Mouse (Mus musculus) embryo, embryonic 10 days (tissue): ENCODE results near the gene Actr2.
"Not testable (repeated sequence)": the region's sequence is repeated elsewhere in the genome, so short reads cannot be mapped to it uniquely, and the experiment has no call there.

ENCODE experiments used
- DNase-seq: peaks from one replicate; pipeline ENCODE4 v3.0.0-alpha.2; 2015; ENCODE audit warnings: low spot score

Actr2 gene

GRCm38 (mm10) chr11:20116030-20116551, 3.4 kb upstream of the Actr2 start:
- DNase-seq = no peak

DNA sequence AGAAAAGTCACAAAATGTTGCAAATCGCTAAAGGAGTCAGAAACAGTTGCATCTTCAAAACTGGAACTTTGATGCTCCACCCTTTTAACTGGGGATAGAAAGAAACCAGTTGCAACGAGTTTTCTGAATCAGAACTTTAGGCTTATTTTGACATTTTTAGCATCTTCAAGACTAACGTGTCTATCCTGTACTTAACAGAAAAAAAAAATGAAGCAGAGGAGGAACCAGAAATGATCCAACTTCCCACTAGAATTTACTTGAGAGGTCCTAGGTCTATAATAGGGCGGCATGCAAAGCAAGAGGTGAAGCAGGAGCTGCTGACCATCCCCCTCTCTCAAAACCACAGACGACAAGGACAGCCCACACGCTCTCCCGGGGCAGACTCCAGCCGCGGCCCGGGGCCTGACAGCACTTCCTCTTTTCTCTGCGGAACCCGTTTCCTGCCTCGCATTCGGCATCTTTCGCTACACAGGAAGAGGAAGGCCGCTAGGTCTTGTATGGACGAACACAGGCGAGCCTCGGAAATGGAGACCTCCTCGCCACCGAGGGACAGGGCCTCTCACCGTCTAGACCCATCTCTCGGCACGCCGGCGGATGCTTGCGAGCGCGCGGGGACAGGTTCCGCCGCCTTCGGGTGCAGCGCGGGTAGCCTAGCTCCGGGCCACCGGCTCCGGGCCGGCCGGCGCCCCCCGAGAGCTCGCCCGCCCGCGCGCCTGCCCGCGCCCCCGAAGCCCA, 540 bp downstream of the Actr2 start:
- DNase-seq = peak; percentile 89

DNA sequence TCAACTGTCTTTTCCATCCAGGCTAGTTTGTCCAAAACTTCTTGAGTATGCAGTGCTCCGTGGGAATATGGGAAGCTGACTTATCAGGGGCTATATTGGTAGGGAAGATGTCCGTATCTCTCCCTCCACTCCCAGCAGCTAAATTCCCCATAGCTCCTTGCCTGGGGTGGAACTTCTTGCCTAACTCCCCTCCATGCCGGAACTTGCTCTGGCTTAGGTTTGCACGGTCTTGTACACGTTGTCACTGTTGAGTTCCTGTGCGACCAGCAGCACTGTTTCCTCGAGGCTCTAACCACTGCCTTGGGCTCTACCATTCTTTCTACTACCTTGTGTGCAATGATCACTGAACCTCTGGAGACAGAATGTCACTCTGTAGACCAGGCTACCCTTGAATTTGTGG, 4.6 kb downstream of the Actr2 start:
- DNase-seq = no peak

GRCm38 (mm10) chr11:20107683-20108082, 5.0 kb downstream of the Actr2 start:
- no peak for DNase-seq

DNA sequence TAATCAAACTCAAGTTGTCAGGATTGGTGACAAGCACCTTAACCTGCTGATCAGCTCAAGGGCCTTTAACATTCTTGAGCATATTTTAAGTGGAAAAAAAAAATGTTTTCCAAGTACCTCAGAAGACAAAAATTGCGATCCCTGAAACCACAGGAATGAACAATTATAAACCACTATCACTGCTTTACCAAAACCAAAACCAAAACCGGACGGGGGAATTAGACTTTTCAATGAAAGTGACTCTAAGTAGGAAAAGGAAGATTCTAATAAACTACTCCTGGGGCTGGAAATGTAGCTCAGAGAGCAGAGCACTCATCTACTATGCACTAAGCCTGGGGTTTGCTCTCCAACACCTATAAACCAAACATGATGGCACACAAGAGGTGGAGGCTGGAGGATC, 5.8 kb downstream of the Actr2 start:
- no peak for DNase-seq

GRCm38 (mm10) chr11:20103949-20104348, 8.8 kb downstream of the Actr2 start:
- DNase-seq = no peak

DNA sequence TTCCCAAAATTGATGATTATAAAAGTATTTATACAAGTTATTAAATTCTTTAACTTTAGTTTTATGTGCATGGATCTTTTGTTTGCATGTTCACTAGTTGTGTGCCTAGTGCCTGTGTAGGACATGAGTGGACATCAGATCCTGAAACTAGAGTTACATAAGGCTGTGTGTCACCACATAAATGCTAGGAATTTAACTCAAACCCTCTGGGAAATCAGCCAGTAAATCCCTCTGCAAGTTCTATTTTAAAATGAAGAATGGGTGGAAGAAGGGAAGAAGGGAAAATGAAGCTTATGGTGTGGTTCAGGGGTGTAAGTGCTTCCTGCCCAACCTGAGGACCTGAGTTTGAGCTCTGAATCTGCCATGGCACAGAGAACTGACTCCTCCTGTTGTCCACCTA, 26.4 kb downstream of the Actr2 start:
- DNase-seq = no peak

DNA sequence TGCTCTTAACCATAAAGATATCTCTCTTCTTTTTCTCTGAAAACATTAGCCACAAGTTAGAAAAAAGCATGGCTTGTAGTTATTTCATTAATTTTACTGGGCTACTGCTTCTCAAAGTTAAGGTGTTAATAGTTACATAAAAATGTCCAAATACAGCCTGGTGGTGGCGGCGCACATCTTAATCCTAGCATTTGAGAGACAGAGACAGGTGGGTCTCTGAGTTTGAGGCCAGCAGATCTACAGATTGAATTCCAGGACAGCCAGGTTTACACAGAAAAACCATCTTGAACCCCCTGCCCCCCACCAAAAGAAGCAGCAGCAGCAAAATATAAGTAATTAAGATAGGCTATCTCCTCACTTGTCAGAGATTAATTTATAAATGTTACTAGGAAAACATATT, 27.1 kb downstream of the Actr2 start:
- DNase-seq = no peak

DNA sequence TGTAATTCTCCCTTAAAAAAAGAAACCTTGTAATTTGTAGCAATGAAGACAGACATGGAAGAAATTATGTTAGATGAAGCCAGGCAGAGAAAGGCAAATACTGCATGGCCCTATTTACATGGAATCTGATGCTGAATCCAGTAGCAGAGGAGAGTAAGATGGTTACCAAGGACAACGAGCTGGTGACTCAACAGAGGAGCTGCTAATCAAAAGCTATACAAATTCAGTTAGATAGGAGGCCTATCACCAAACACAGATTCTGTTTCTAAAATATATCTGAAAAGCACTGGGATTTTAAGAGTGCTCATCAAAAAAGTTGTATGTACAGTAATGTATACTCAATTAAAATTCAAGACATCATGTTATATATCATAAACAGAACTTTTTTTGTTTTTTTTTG, 37.3 kb downstream of the Actr2 start:
- DNase-seq = no peak

DNA sequence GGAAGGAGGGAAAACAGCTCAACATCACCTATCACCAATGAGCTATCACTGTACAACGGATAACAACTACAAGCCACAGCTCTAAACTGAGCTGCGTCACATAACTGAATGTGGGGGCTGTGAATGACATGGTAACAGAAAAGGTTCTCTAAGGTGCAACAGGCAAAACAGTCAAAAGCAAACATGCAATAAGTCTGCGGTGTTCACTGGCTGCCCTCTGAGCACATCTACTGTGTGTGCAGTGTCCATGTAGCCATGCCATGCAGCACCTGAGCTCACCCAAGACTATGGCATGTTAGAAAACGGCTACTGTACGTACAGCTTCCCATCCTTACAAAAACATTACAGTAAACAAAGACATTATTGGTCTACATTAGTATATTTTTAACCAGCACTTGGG, 39.9 kb downstream of the Actr2 start:
- no peak for DNase-seq

DNA sequence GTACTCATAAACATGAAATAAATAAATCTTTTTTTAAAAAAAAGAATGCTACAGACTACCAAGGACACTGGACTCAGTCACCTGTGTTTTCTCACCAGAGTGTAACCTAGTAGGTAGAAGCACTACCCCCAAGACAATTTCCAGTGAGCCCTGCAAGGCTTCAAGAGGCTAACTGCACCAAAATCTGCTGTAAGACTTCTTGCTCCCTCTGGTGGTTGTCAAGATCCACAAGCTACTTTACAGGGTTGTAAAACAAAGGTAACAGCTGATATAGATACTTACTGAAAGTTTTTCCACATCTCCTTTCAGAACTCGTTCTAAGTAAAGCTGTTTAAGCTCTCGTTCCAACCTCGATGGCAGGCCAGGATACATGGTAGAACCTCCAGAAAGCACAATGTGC, 40.5 kb downstream of the Actr2 start:
- DNase-seq = peak; percentile 61

- DNase-seq = no peak
Measured at GRCm38 (mm10) chr11:20068346-20069004, 44.2 kb downstream of the Actr2 start.

DNA sequence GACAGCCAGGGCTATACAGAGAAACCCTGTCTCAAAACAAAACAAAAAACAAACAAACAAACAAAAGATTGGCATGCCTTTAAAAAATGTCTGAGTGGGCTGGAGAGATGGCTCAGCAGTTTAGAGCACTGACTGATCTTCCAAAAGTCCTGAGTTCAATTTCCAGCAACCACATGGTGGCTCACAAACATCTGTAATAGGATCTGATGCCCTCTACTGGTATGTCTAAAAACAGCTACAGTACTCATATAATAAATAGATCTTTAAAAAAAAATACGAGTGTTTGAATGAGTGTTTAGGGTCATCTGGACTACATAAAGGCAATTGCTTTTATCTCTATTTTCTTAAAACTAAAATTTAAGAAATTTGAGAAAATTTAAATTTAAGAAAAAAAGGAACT, 45.2 kb downstream of the Actr2 start:
- DNase-seq = no peak

DNA sequence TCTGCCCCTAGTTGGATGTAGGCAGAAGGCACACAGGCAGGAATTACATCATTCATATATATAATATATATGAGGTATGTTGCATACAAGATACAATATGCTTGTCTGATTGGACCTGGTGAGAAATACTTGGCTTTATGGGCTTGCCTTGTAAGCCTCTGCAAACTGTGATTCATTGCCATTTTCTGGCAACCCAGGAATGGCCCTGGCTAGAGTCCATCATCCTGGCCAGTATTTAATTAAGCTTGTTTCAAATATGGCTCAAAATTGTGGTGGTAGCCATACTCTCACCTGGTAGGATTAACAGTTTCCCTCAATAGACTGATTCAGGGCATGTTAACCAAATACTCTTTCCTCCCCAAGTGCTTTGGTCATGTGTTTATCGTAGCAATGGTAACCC, 46.6 kb downstream of the Actr2 start:
- no peak for DNase-seq

DNA sequence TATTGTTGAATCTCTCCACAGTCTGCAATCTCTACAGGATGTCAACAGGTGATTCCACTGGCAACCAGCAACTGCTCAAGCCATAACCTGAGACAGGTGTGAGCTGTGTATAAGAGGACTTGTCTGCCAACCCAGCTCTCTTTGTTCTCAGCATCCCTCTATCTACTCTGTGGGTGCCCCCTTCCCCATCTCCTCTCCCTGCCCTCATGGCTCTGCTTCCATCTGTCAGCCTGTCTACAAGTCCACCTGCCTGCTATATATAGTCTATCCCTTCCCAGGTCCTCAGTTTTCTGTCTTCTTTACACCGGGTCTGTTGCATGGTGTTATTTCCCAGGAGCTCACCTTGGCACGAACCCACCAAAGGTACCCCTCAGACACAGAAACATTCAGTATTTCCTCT, 47.8 kb downstream of the Actr2 start:
- DNase-seq = no peak

GRCm38 (mm10) chr11:20064086-20064485, 48.6 kb downstream of the Actr2 start:
- DNase-seq = not testable (repeated sequence)

- not testable (repeated sequence) for DNase-seq
Measured at GRCm38 (mm10) chr11:20062801-20063200, 49.9 kb downstream of the Actr2 start.

DNA sequence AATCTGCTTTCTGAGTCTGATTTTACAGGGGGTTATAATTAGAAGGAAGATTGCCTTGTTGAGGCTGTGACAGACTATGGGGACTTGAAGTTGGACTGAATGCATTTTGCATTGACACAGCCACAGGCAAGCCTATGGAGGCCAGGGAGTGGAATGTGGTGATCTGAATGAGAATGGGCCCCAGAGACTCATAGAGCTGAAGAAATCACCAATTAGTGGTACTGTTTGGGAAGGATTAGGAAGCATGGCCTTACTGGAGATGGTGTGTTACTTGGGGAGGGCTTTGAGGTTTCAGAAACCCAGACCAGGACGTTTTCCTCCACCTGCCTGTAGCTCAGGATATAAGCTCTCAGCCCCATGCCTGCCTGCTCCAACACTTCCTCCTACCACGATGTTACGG, 53.0 kb downstream of the Actr2 start:
- DNase-seq = no peak

GRCm38 (mm10) chr11:20057429-20057828, 55.3 kb downstream of the Actr2 start:
- no peak for DNase-seq

DNA sequence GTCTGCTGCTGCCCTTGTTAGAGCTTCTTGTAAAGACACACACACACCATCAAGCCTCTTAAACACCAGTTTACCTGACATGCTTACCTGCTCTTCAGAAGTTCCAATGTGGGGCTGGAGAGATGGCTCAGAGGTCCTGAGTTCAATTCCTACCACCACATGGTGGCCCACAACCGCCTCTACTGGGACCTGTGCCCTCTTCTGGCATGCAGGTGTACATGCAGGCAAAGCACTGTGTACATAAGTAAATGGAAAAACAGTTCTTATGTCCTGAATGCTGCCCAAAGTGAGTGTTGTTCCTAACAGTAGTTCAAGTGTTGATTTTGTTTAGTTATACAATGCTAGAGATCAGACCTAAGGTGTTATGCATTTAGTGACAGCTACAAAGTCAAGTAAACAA, 56.5 kb downstream of the Actr2 start:
- no peak for DNase-seq

DNA sequence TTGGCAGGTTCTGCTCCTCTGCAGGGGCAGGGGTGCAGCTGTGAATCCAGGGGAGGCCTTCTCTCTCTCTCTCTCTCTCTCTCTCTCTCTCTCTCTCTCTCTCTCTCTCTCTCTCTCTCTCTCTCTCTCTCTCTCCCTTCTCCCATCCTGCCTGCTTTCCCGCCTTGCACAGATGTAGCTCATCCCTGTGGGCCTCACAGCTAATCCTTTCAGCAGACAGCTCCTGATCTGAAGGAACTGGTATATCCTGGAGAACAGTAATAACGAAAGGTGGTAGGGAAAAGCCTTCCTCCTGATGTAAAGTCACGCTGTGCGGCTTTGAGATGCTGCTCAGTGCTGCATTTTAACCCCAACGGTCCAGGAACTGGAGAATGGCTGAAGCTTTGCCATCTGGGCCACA, 58.1 kb downstream of the Actr2 start:
- DNase-seq = no peak

DNA sequence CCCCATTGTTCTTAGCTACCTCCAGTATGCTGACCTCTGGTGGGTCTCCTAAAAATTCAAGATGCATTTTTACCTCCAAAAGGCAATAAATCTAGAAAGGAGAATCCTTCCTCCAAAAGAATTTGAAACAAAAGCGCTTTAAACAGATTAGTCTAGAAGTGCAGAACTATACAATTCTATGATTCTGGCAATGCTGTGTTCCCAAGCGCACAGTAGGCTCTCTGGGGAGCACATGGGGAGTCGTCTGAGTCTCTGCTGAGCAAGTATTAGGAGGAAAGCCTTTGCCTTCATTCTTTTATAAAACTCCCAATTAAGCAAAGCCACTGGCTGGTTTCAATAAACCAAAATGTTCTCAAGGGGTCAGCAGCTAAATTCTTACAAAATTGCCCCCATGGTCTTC, 58.8 kb downstream of the Actr2 start:
- no peak for DNase-seq

DNA sequence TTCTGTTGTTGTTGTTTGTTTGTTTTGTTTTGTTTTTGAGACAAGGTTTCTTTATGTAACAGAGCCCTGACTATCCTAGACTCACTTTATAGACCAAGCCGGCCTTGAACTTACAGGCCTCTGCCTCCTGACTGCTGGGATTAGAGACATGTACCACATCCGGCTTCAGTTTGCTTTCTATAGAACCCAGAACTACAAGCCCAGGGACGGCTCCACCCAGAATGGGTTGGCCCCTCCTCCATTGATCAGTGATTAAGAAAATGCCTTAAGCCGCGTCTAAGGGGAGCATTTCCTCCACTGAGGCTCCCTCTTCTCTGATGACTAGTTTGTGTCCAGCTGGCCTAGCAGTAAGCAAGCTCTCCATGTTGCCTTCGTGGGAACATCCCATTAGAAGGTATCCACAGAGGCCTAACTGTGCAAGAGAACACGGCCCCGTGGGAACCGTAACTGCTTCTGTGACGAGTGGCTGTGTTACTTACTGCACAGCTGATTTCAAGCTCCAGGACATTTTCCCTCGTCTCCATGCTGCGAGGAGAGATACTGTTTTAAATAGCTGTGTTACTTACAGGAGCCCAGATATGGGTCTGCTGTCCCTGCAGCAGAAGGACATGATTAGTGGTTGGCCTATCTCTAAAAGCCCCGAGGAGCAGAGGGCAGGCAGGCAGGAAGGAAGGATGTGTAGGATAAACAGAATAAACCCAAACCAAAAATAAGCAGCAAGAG, 59.7 kb downstream of the Actr2 start:
- DNase-seq = no peak
